Mouse (Mus musculus) brain, embryonic 14.5 days (tissue): ENCODE data around the gene Apeh.

ENCODE experiments used
- CTCF ChIP-seq: fragments of 200-500 bp; IDR thresholded peaks from 2 replicates; pipeline ENCODE4 v1.5.1; 2012; ENCODE audit warnings: inconsistent platforms, mild to moderate bottlenecking, moderate library complexity, borderline replicate concordance; ENCODE audit not compliant: insufficient read depth, insufficient read length; ENCODE audit errors: extremely low read depth
- POLR2A ChIP-seq: fragments of 200-500 bp; IDR thresholded peaks from 2 replicates; pipeline ENCODE4 v1.6.1; 2012; ENCODE audit warnings: mild to moderate bottlenecking, inconsistent platforms, borderline replicate concordance; ENCODE audit not compliant: poor library complexity, insufficient read depth, insufficient read length, severe bottlenecking; ENCODE audit errors: extremely low read depth

DNA sequence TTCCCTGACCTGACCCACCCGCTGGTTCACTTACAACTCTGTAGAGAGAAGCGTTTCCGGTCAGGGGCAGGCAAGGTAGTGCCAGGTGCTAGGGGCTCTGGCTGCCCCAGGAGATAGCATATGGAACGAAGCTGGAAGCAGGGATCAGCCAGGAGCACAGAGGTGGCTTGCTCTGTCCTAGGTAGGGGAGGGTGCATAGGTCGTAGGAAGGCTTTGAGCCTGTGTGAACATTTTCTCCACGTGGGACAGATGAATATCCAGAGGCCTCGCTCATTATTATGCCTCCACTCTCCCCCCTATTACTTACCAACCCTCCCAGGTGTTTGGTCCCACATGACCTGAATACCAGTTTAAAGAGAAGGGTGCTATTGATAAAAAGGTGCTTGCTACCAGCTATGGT is 42.0 kb downstream of the Apeh start:
- TF ChIP-seq CTCF (no peak), POLR2A (no peak)
